20 mouse cellular contexts compared by ENCODE assay signal in genomic region chr5:119107898-119108297, GRCm38 (mm10).
DNase-seq lines count a peak whose midpoint lies in the region; ATAC-seq and TF ChIP-seq lines count a peak whose summit lies in the region.
"Had no signal": no experiment of that assay in that cellular context is flagged by ENCODE, and none has a peak within 500 bp of the region (broad histone marks: within the 10 kb centered on the region; RNA-seq: fewer than 3 reads in every experiment).

No protein-coding gene starts in this region.

- no peaks in the 10 kb centered on the region for H3K9me3 ChIP-seq in embryonic facial prominence, embryonic 14.5 days (ENCODE audit: control insufficient read depth, low read length)
- H3K9me3 ChIP-seq in embryonic facial prominence, embryonic 10.5 days: no peaks in the 10 kb centered on the region
- H3K9me3 ChIP-seq: embryonic facial prominence, embryonic 12.5 days; embryonic facial prominence, embryonic 15.5 days; forebrain, embryonic 10.5 days; forebrain, embryonic 12.5 days had no signal

- no peak overlapping the region for H3K27ac ChIP-seq in embryonic facial prominence, embryonic 14.5 days (replicated peaks; ENCODE audit: low read depth, low read length)
- no peak overlapping the region for H3K27ac ChIP-seq in embryonic facial prominence, embryonic 10.5 days (replicated peaks)
- H3K27ac ChIP-seq: embryonic facial prominence, embryonic 12.5 days; embryonic facial prominence, embryonic 15.5 days; forebrain, embryonic 10.5 days; forebrain, embryonic 12.5 days had no signal

- H3K4me1 ChIP-seq in embryonic facial prominence, embryonic 14.5 days (ENCODE audit: control insufficient read depth, insufficient read depth, low read length): 0 out of 2 replicates have a peak, but pooled peaks cover 5% of the 10 kb centered on the region
- H3K4me1 ChIP-seq in embryonic facial prominence, embryonic 10.5 days: peaks cover 28% of the 10 kb centered on the region
- H3K4me1 ChIP-seq: embryonic facial prominence, embryonic 15.5 days; forebrain, embryonic 12.5 days had no signal

- no peak overlapping the region for H3ac ChIP-seq in myocyte (ENCODE audit: control insufficient read depth, insufficient read length)

- peak; percentile 20 for DNase-seq in embryonic facial prominence, embryonic 14.5 days (ENCODE audit: low spot score)
- DNase-seq in embryonic facial prominence, embryonic 10.5 days (ENCODE audit: low spot score): no peak
- peak; percentile 39 for DNase-seq in mesoderm, embryonic 11.5 days (ENCODE audit: low read depth, low spot score)
- DNase-seq in cerebellum, adult 8-10 months: no peak
- DNase-seq: adrenal gland, adult 8-10 months; adrenal gland, postnatal 14 days; adrenal gland, postnatal 36 days; cerebellum, adult 11-12 months; cerebellum, adult 2 months; cerebellum, adult 9-11 months; cerebellum, postnatal 14 days; cerebellum, postnatal 36 days had no signal

- H3K4me3 ChIP-seq in embryonic facial prominence, embryonic 14.5 days (ENCODE audit: low read depth, low read length): no peak overlapping the region
- no peak overlapping the region for H3K4me3 ChIP-seq in embryonic facial prominence, embryonic 10.5 days
- no peak overlapping the region for H3K4me3 ChIP-seq in myocyte
- H3K4me3 ChIP-seq: embryonic facial prominence, embryonic 12.5 days; embryonic facial prominence, embryonic 15.5 days; erythroblast, embryonic 14.5 days; forebrain, embryonic 10.5 days; forebrain, embryonic 12.5 days had no signal

- no peaks in the 10 kb centered on the region for H3K27me3 ChIP-seq in embryonic facial prominence, embryonic 14.5 days (replicated peaks; ENCODE audit: control insufficient read depth, insufficient read depth, low read length)
- H3K27me3 ChIP-seq in embryonic facial prominence, embryonic 10.5 days (replicated peaks; ENCODE audit: low read depth, poor library complexity, severe bottlenecking): peaks cover 4% of the 10 kb centered on the region
- H3K27me3 ChIP-seq in myocyte (ENCODE audit: control insufficient read depth, insufficient read depth, insufficient read length): no peaks in the 10 kb centered on the region
- H3K27me3 ChIP-seq: embryonic facial prominence, embryonic 15.5 days; forebrain, embryonic 12.5 days had no signal

- H3K4me2 ChIP-seq in embryonic facial prominence, embryonic 14.5 days (ENCODE audit: low read depth, low read length): no peak overlapping the region
- no peak overlapping the region for H3K4me2 ChIP-seq in myocyte (ENCODE audit: low read depth)
- H3K4me2 ChIP-seq: embryonic facial prominence, embryonic 12.5 days; embryonic facial prominence, embryonic 15.5 days; forebrain, embryonic 12.5 days had no signal

- H3K79me2 ChIP-seq in myocyte (ENCODE audit: control insufficient read depth, insufficient read depth): no peaks in the 10 kb centered on the region

- H3K36me3 ChIP-seq in embryonic facial prominence, embryonic 14.5 days (ENCODE audit: control insufficient read depth, insufficient read depth, low read length): no peaks in the 10 kb centered on the region
- no peaks in the 10 kb centered on the region for H3K36me3 ChIP-seq in embryonic facial prominence, embryonic 10.5 days (replicated peaks)
- no peaks in the 10 kb centered on the region for H3K36me3 ChIP-seq in myocyte (ENCODE audit: control insufficient read depth, insufficient read depth)
- H3K36me3 ChIP-seq: embryonic facial prominence, embryonic 12.5 days; embryonic facial prominence, embryonic 15.5 days; forebrain, embryonic 10.5 days; forebrain, embryonic 12.5 days had no signal

- ATAC-seq in embryonic facial prominence, embryonic 14.5 days (ENCODE audit: low read depth): no peak
- ATAC-seq: forebrain, embryonic 14.5 days; forebrain, embryonic 16.5 days had no signal

- WGBS in embryonic facial prominence, embryonic 14.5 days: 60% methylated on average over 4 of the region's 4 CpGs
- WGBS in embryonic facial prominence, embryonic 10.5 days: 86% methylated on average over 4 of the region's 4 CpGs

- H3K9ac ChIP-seq in embryonic facial prominence, embryonic 14.5 days (ENCODE audit: low read depth, low read length): no peak overlapping the region
- H3K9ac ChIP-seq: embryonic facial prominence, embryonic 12.5 days; embryonic facial prominence, embryonic 15.5 days; forebrain, embryonic 12.5 days had no signal

- no peak for TF ChIP-seq POLR2A in myocyte (IDR thresholded peaks at IDR 0.05; ENCODE audit: insufficient read length, low read depth)

TF ChIP-seq in myocyte, 11 proteins besides CTCF, POLR2A, EP300 and RAD21:
- TF ChIP-seq POLR2AphosphoS2 (IDR thresholded peaks at IDR 0.05; ENCODE audit: insufficient read length, low read depth) (no peak), MAX (IDR thresholded peaks at IDR 0.05; ENCODE audit: low read depth) (no peak), MYOD1 (IDR thresholded peaks at IDR 0.05; ENCODE audit: control insufficient read depth in 1 of 3, insufficient read length in 2 of 3, low read depth in 2 of 3) (peak; percentile 20 to 73 (median 68)), TCF3 (IDR thresholded peaks at IDR 0.05; ENCODE audit: insufficient read length, low read depth) (no peak), TCF12 (IDR thresholded peaks at IDR 0.05; ENCODE audit: insufficient read depth, poor library complexity, severe bottlenecking) (peak; percentile 88), REST (IDR thresholded peaks at IDR 0.05; ENCODE audit: insufficient read depth, insufficient read length) (no peak), E2F4 (IDR thresholded peaks at IDR 0.05; ENCODE audit: insufficient read depth) (no peak), USF1 (IDR thresholded peaks at IDR 0.05; ENCODE audit: low read depth) (no peak), SRF (IDR thresholded peaks at IDR 0.05; ENCODE audit: control insufficient read depth, insufficient read length, low read depth) (no peak), CEBPB (IDR thresholded peaks at IDR 0.05; ENCODE audit: insufficient read depth, poor library complexity, severe bottlenecking) (no peak), MYOG (IDR thresholded peaks at IDR 0.05; ENCODE audit: control insufficient read depth in 1 of 3, insufficient read depth in 1 of 3, insufficient read length in 2 of 3, low read depth in 2 of 3) (peak in 2 of 3 experiments; percentile 65 to 88)

Comparison
In these comparisons a context has a peak if more than half of its experiments do, and no peak if none do; other contexts are left out.
1. DNase-seq: peak in embryonic facial prominence, embryonic 14.5 days (single experiment) and mesoderm, embryonic 11.5 days (single experiment); none in embryonic facial prominence, embryonic 10.5 days (single experiment) and cerebellum, adult 8-10 months (single experiment).